Mouse (Mus musculus) testis, postnatal 14 days (tissue): ENCODE results near the gene Clnk.
A peak's percentile ranks its signal among the peaks of the same experiment; 100 is the strongest.

ENCODE experiments used
- DNase-seq: peaks from one replicate; pipeline ENCODE4 v3.0.0; 2021; ENCODE audit warnings: low spot score

The Clnk gene

GRCm38 (mm10) chr5:38752749-38753148 lies 123.9 kb downstream of the Clnk start:
- DNase-seq: no peak

- DNase-seq: no peak
These were observed 167.6 kb downstream of the Clnk start for GRCm38 (mm10) chr5:38708940-38709581.

- no peak for DNase-seq
These were observed 169.1 kb downstream of the Clnk start for GRCm38 (mm10) chr5:38707364-38708075.

GRCm38 (mm10) chr5:38702941-38703340 lies 173.7 kb downstream of the Clnk start:
- DNase-seq: no peak

DNA sequence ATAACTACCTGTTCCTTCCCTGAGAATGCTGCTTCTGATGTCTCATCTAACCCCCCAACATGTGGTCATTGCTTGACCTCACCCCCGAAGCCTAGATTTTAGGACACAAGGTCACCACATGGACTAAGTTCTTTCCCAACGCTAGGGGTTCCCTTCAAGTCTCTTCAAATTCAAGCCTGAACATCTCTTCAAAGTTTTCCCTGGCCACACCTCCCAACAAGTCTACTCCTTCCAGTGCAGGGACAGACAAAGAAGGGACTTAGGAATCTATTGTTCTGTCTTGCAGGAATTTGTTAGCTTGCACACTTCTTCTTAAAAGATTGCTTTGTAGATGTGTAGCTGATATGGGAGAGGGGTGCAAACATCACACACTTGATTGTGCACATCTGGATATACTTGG lies 174.5 kb downstream of the Clnk start:
- DNase-seq: no peak

GRCm38 (mm10) chr5:38698466-38698865 lies 178.1 kb downstream of the Clnk start:
- no peak for DNase-seq

DNA sequence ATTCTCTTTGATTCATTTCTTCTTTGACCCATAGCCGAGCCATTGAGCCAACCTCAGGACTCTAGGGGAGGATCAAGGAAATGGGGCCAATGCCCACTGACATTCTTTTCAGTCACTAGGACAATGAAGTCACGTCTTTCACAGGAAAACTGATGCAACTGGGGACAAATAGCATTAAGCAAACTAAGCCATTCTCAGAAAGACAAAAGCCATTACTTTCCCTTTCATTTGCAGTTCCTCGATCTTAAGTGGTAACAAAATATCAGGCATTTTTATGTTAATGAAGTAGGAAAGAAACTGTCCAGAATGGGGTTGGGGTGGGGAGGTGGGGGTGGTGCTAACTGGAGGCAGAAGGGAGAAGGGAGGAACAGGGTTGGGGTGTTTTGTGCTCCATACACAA lies 178.6 kb downstream of the Clnk start:
- no peak for DNase-seq

DNA sequence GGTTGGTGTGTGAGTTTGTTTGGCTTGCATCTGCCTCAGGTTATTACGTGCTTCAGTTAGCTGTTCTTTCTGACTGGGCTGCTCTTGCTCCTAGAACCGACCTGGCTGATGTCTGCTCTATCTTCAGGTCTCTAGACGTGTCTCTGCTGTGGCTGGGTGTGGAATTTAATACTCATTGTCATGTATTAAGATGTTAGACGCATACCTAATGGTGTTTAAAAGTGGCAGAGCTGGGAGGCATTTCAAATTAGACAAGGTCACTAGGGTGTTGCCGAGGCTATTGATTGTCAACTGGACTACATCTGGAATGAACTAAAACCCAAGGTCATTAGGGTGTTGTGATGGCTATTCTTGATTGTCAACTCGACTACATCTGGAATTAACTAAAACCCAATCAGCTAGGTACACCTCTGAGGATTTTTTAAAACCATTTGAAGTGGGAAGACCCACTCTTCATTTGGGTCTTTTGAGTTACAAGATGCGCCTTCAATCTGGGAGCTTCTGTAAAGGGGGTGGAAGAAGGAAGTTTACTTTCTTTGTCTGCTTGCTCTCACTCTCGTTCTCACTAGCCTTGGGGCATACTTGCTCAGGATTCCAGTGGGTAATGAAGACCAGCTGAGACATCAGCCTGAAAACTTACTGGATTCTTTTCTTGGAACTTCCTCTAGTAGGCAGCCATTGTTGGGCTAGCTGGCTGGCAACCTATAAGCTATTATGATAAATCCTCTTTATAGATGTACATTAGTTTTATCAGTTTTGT lies 179.8 kb downstream of the Clnk start:
- no peak for DNase-seq

DNA sequence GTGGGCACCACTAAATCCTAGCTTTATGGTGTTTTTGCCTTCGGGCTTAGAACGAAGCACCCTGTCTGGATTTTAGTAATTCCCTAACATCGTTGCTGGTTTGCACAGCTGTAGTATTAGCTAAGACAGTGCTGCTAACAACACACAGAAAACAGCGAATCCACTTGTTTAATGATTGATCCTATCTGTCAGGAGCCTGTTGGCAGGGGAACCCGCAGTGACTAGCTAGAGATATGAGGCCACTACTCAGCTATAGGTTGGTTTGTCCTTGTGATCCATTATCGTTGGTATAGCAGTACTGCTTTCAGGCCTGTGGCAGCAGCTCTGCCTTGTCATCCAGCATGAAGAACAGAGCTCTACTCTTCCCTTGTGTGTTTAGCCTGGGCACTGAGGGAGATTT lies 183.8 kb downstream of the Clnk start:
- DNase-seq: no peak

- no peak for DNase-seq
These were observed 187.4 kb downstream of the Clnk start for GRCm38 (mm10) chr5:38689186-38689585.

- no peak for DNase-seq
These were observed 188.9 kb downstream of the Clnk start for GRCm38 (mm10) chr5:38687694-38688093.

- peak; percentile 84 for DNase-seq
These were observed 192.3 kb downstream of the Clnk start, which contains the start of gene Zfp518b for GRCm38 (mm10) chr5:38684164-38684911. Zfp518b (minus strand) TSS chr5:38684826.

DNA sequence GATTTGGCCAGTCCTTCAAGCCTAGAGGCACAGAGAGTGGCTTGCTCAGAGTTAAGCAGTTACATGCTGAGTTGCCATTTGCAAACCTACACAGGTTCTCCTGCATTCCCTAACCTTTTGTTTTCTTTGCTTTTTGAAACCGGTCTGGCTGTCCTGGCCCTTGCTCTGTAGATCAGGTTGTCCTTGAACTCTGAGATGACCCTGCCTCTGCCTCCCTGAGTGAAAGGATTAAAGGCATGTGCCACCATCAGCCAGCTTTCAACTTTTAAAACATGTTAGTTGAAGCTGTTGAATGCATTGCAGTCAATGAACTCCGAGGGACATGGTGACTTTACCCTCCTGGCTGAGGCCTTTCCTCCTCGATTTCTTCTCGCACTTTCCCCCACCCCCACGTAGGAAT lies 217.8 kb downstream of the Clnk start:
- DNase-seq: no peak
